Mouse (Mus musculus): ENCODE measurements around the gene Ccdc7b. TPM values are rescaled to one million over a fixed set of nuclear protein-coding genes. Genes with fewer than 3 reads are reported as not detected.

The Ccdc7b gene
- not detected for total RNA-seq (2023)

DNA sequence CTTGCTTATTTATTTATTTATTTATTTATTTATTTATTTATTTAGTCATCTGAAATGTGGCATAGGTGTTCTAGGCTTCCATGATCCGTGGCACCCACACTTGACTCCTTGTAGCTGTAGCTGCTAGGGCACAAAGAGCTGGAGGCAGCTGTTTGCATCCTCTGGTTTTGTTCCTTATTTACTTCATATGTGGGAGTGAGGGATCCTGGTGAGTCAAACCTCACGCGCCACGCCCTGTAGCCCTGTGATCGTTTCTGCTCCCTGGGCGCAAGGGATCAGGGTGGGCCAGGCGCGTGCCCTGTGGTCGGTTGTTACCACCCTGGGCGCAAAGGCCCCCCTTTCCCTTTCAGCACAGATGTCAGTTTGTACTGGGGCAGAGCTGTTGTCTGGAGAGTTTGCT is at the start of gene Ccdc7b:
TSS of gene Ccdc7b (plus strand) at position 301 of the 400 bp plus-strand sequence.

DNA sequence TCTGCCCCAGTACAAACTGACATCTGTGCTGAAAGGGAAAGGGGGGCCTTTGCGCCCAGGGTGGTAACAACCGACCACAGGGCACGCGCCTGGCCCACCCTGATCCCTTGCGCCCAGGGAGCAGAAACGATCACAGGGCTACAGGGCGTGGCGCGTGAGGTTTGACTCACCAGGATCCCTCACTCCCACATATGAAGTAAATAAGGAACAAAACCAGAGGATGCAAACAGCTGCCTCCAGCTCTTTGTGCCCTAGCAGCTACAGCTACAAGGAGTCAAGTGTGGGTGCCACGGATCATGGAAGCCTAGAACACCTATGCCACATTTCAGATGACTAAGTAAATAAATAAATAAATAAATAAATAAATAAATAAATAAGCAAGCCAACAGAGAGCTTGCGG is 1.5 kb upstream of the Ccdc7b start, which contains the start of gene Ccdc7a:
TSS of gene Ccdc7a (minus strand) at position 101 of the 400 bp plus-strand sequence.

DNA sequence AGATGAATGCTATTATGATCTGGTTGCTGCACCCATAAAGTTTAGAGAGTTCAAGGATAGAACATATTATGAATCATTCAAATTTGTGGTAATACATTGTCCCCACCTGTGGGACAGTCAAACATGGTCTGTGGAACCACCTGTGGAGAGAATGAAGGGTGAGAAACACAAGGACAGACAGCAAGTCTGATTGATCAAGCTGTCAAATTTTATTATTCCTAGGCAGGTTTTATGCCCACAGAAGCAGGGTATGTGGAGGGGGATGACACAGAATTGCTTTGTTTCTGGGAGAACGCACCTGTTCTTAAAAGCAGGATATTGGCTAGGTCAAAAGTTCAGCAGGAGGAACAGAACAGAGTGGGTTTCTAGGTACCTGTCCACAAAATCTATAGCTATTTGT is 64.6 kb downstream of the Ccdc7b start, which contains the start of gene Gm10999:
TSS of gene Gm10999 (minus strand) at position 101 of the 400 bp plus-strand sequence.

Other genes starting within 250 kb of the Ccdc7b start
- gene Ccdc7a, start 1.6 kb upstream of the Ccdc7b start, total RNA-seq (2023) = not detected
- not detected for gene Gm10999, start 64.5 kb downstream of the Ccdc7b start, total RNA-seq (2023)
- 10 to 100 TPM; 14.0 to 14.7 TPM for gene 2610044O15Rik8, start 167.3 kb downstream of the Ccdc7b start, total RNA-seq (2023)